Mouse (Mus musculus): ENCODE measurements at regions not wholly inside any gene's neighbourhood (a gene's known extent, or its start where the extent isn't known, plus 50 kb on each side); places are given as distances from the start of the nearest gene placed in this dataset.
"Not testable (repeated sequence)": the region's sequence is repeated elsewhere in the genome, so short reads cannot be mapped to it uniquely, and the experiment has no call there.

GRCm38 (mm10) chr14:90367256-90367936 lies 1896.2 kb upstream of the Pcdh20 start:
- Histone ChIP-seq H3K9ac (ENCODE audit: control insufficient read depth, low read depth, low read length, poor library complexity, severe bottlenecking) (no peak overlapping the region), H3K4me1 (ENCODE audit: control insufficient read depth in 1 of 2, insufficient read depth in 2 of 2, low read length in 2 of 2) (no peaks in the 10 kb centered on the region), H3K9me3 (replicated peaks; ENCODE audit: insufficient read depth, low read length) (no peaks in the 10 kb centered on the region), H3K4me3 (ENCODE audit: control insufficient read depth in 1 of 2, insufficient read depth in 1 of 2, low read depth in 2 of 2, low read length in 2 of 2) (no peak overlapping the region), H3K27ac (ENCODE audit: control insufficient read depth, low read depth, low read length) (no peak overlapping the region), H3K27me3 (ENCODE audit: control insufficient read depth in 1 of 2, insufficient read depth in 2 of 2, low read length in 2 of 2) (no peaks in the 10 kb centered on the region), H3K79me2 (ENCODE audit: control insufficient read depth, insufficient read depth, low read length, poor library complexity) (no peaks in the 10 kb centered on the region), H3K36me3 (ENCODE audit: control insufficient read depth in 1 of 2, insufficient read depth in 2 of 2, low read length in 2 of 2) (no peaks in the 10 kb centered on the region)
- TF ChIP-seq ZC3H11A (IDR thresholded peaks at IDR 0.05; ENCODE audit: low read depth, low read length): no peak
- no peak for TF ChIP-seq MXI1 (IDR thresholded peaks at IDR 0.05; ENCODE audit: low read depth, low read length)
- TF ChIP-seq ZMIZ1 (IDR thresholded peaks at IDR 0.05; ENCODE audit: low read depth, low read length): no peak
- no peak for TF ChIP-seq NRF1 (IDR thresholded peaks at IDR 0.05; ENCODE audit: insufficient read depth, low read depth, low read length, poor library complexity, severe bottlenecking)
- TF ChIP-seq BHLHE40 (IDR thresholded peaks at IDR 0.05; ENCODE audit: borderline replicate concordance, low read depth, low read length): no peak
- TF ChIP-seq CHD1 (IDR thresholded peaks at IDR 0.05; ENCODE audit: low read depth, low read length): no peak
- no peak for TF ChIP-seq EP300 (IDR thresholded peaks at IDR 0.05; ENCODE audit: low read depth in 1 of 2, low read length in 2 of 2)
- no peak for TF ChIP-seq MYB (IDR thresholded peaks at IDR 0.05; ENCODE audit: low read depth, low read length)
- TF ChIP-seq MAZ (IDR thresholded peaks at IDR 0.05; ENCODE audit: low read depth, low read length): no peak
- DNase-seq (ENCODE audit: low read depth, low spot score): no peak

- Histone ChIP-seq H3K4me1 (ENCODE audit: control insufficient read depth in 1 of 2, insufficient read depth in 2 of 2, low read length in 2 of 2) (no peaks in the 10 kb centered on the region), H3K9me3 (replicated peaks; ENCODE audit: insufficient read depth, low read length) (no peaks in the 10 kb centered on the region), H3K9ac (ENCODE audit: control insufficient read depth, low read depth, low read length, poor library complexity, severe bottlenecking) (no peak overlapping the region), H3K36me3 (ENCODE audit: control insufficient read depth in 1 of 2, insufficient read depth in 2 of 2, low read length in 2 of 2) (no peaks in the 10 kb centered on the region), H3K4me3 (ENCODE audit: control insufficient read depth in 1 of 2, insufficient read depth in 1 of 2, low read depth in 2 of 2, low read length in 2 of 2) (no peak overlapping the region), H3K79me2 (ENCODE audit: control insufficient read depth, insufficient read depth, low read length, poor library complexity) (no peaks in the 10 kb centered on the region), H3K27ac (ENCODE audit: control insufficient read depth, low read depth, low read length) (no peak overlapping the region), H3K27me3 (ENCODE audit: control insufficient read depth in 1 of 2, insufficient read depth in 2 of 2, low read length in 2 of 2) (no peaks in the 10 kb centered on the region)
- TF ChIP-seq ZMIZ1 (IDR thresholded peaks at IDR 0.05; ENCODE audit: low read depth, low read length) (no peak), MAFK (IDR thresholded peaks at IDR 0.05; ENCODE audit: borderline replicate concordance, low read depth, low read length) (no peak), UBTF (IDR thresholded peaks at IDR 0.05; ENCODE audit: borderline replicate concordance, insufficient read depth, low read depth, low read length) (no peak), ZNF384 (IDR thresholded peaks at IDR 0.05; ENCODE audit: low read depth, low read length) (no peak), CTCF (IDR thresholded peaks at IDR 0.05 in 2 of 3, conservative IDR thresholded peaks at IDR 0.05 in 1 of 3; ENCODE audit: control insufficient read depth in 1 of 3, insufficient read depth in 1 of 3, low read depth in 2 of 3, low read length in 3 of 3, poor library complexity in 1 of 3, severe bottlenecking in 1 of 3) (no peak), SIN3A (IDR thresholded peaks at IDR 0.05; ENCODE audit: low read length) (no peak), POLR2AphosphoS2 (IDR thresholded peaks at IDR 0.05; ENCODE audit: low read length) (no peak), USF2 (IDR thresholded peaks at IDR 0.05; ENCODE audit: borderline replicate concordance in 1 of 2, insufficient read depth in 1 of 2, low read depth in 1 of 2, low read length in 2 of 2) (no peak), HCFC1 (IDR thresholded peaks at IDR 0.05; ENCODE audit: low read depth, low read length) (no peak), MEF2A (IDR thresholded peaks at IDR 0.05; ENCODE audit: extremely low read depth, insufficient replicate concordance, low read depth, low read length, poor library complexity, severe bottlenecking) (no peak)
- no peak for DNase-seq (ENCODE audit: low read depth, low spot score)
Observed at GRCm38 (mm10) chr14:90334541-90334940, 1863.3 kb upstream of the Pcdh20 start.

GRCm38 (mm10) chr14:90295456-90295855 lies 1824.3 kb upstream of the Pcdh20 start:
- H3K27ac ChIP-seq (ENCODE audit: control insufficient read depth, low read depth, low read length); H3K4me3 ChIP-seq (ENCODE audit: control insufficient read depth in 1 of 2, insufficient read depth in 1 of 2, low read depth in 2 of 2, low read length in 2 of 2); H3K4me1 ChIP-seq (ENCODE audit: control insufficient read depth in 1 of 2, insufficient read depth in 2 of 2, low read length in 2 of 2); H3K9me3 ChIP-seq (replicated peaks; ENCODE audit: insufficient read depth, low read length); H3K36me3 ChIP-seq (ENCODE audit: control insufficient read depth in 1 of 2, insufficient read depth in 2 of 2, low read length in 2 of 2); H3K27me3 ChIP-seq (ENCODE audit: control insufficient read depth in 1 of 2, insufficient read depth in 2 of 2, low read length in 2 of 2); H3K79me2 ChIP-seq (ENCODE audit: control insufficient read depth, insufficient read depth, low read length, poor library complexity); DNase-seq (ENCODE audit: low read depth, low spot score): not testable (repeated sequence)
- H3K9ac ChIP-seq (ENCODE audit: control insufficient read depth, low read depth, low read length, poor library complexity, severe bottlenecking): 0 out of 2 replicates have a peak overlapping the region, but pooled peaks have one; percentile 22
